Mouse (Mus musculus) heart, postnatal 25 days (tissue): ENCODE measurements at regions not wholly inside any gene's neighbourhood (a gene's known extent, or its start where the extent isn't known, plus 50 kb on each side); places are given as distances from the start of the nearest gene placed in this dataset.

Experiments used
- DNase-seq: peaks from one replicate; pipeline ENCODE4 v3.0.0; 2022; ENCODE audit warnings: low spot score
- intact Hi-C: fragments of 180-260 bp; cut with DNase I; formaldehyde crosslinking; loops from one replicate; pipeline ENCODE4 v1.15.1; 2025

- intact Hi-C loops = no loop called here
- DNase-seq = no peak
Measured at GRCm38 (mm10) chr7:125336826-125337225, 107.7 kb upstream of the Kdm8 start.

- intact Hi-C loops = no loop called here
- no peak for DNase-seq
Measured at GRCm38 (mm10) chr7:125338177-125338751, 106.2 kb upstream of the Kdm8 start.

- intact Hi-C loops = no loop called here
- no peak for DNase-seq
Measured at GRCm38 (mm10) chr7:125340326-125340905, 104.1 kb upstream of the Kdm8 start.

GRCm38 (mm10) chr7:125349606-125350005 is 94.9 kb upstream of the Kdm8 start:
- intact Hi-C loops = no loop called here
- no peak for DNase-seq

GRCm38 (mm10) chr7:125354211-125354610 is 90.3 kb upstream of the Kdm8 start:
- DNase-seq = no peak
- intact Hi-C loops = no loop called here

GRCm38 (mm10) chr7:125354956-125355355 is 89.5 kb upstream of the Kdm8 start:
- DNase-seq = no peak

GRCm38 (mm10) chr7:125358016-125358415 is 86.5 kb upstream of the Kdm8 start:
- no peak for DNase-seq
- intact Hi-C loops = no loop called here

More at GRCm38 (mm10) chr7:125354956-125355355, 89.5 kb upstream of the Kdm8 start:
- intact Hi-C loops = no loop called here

GRCm38 (mm10) chr7:125383021-125383420 is 61.5 kb upstream of the Kdm8 start:
- intact Hi-C loops = no loop called here
- no peak for DNase-seq

- no peak for DNase-seq
- intact Hi-C loops = no loop called here
Measured at GRCm38 (mm10) chr7:125384171-125384570, 60.3 kb upstream of the Kdm8 start.

GRCm38 (mm10) chr7:125392536-125392935 is 51.9 kb upstream of the Kdm8 start:
- intact Hi-C loops = loop anchor here (2.0 to 5.0 kb wide), 2 partner anchors 1010 to 1262 kb away; no protein-coding TSS in a partner anchor

GRCm38 (mm10) chr7:125393228-125393627 is 51.2 kb upstream of the Kdm8 start:
- DNase-seq = no peak
- intact Hi-C loops = loop anchor here (2.0 to 5.0 kb wide), 2 partner anchors 1011 to 1262 kb away; no protein-coding TSS in a partner anchor

More at GRCm38 (mm10) chr7:125392536-125392935, 51.9 kb upstream of the Kdm8 start:
- DNase-seq = peak; percentile 15

- peak; percentile 85 for DNase-seq
- intact Hi-C loops = loop anchor here (2.0 to 5.0 kb wide), 2 partner anchors 1011 to 1263 kb away; no protein-coding TSS in a partner anchor
Measured at GRCm38 (mm10) chr7:125393654-125394346, 50.7 kb upstream of the Kdm8 start.
